Mouse (Mus musculus) lung, postnatal 0 days (tissue): ENCODE measurements around the gene Odf3l1. TPM values are rescaled to one million over a fixed set of nuclear protein-coding genes. Genes with fewer than 3 reads are reported as not detected.
"Not testable (repeated sequence)": the region's sequence is repeated elsewhere in the genome, so short reads cannot be mapped to it uniquely, and the experiment has no call there.

ENCODE experiments used
- ATAC-seq: fragments of 200-750 bp; cut with Nextera tagmentation; 2 replicates; pipeline ENCODE4 v1.8.0; 2017; ENCODE audit warnings: moderate library complexity
- DNase-seq: peaks from one replicate; pipeline ENCODE4 v3.0.0-alpha.2; 2016; ENCODE audit warnings: low spot score
- H3K27ac ChIP-seq: fragments of 300-500 bp; sonication (generic); 2 replicates; pipeline ENCODE4 v1.5.1; 2014; ENCODE audit warnings: antibody characterized with exemption, mild to moderate bottlenecking, low read length, mixed read lengths
- H3K27me3 ChIP-seq: fragments of 300-500 bp; sonication (generic); replicated peaks from 2 replicates; pipeline ENCODE4 v1.6.1; 2014; ENCODE audit warnings: low read length, mixed read lengths; ENCODE audit not compliant: insufficient read depth
- H3K36me3 ChIP-seq: fragments of 300-500 bp; sonication (generic); 2 replicates; pipeline ENCODE4 v1.6.1; 2014; ENCODE audit warnings: low read length, mixed read lengths; ENCODE audit not compliant: insufficient read depth
- H3K4me1 ChIP-seq: fragments of 300-500 bp; sonication (generic); 2 replicates; pipeline ENCODE4 v1.6.1; 2014; ENCODE audit warnings: antibody characterized with exemption, low read depth, low read length, mixed read lengths; ENCODE audit not compliant: insufficient read depth
- H3K4me2 ChIP-seq: fragments of 300-500 bp; sonication (generic); replicated peaks from 2 replicates; pipeline ENCODE4 v1.6.1; 2014; ENCODE audit warnings: low read depth, mild to moderate bottlenecking, low read length, moderate library complexity, mixed read lengths
- H3K4me3 ChIP-seq: fragments of 300-500 bp; sonication (generic); 2 replicates; pipeline ENCODE4 v1.5.1; 2014; ENCODE audit warnings: low read depth, low read length
- H3K9ac ChIP-seq: fragments of 300-500 bp; sonication (generic); replicated peaks from 2 replicates; pipeline ENCODE4 v1.6.1; 2014; ENCODE audit warnings: low read depth, mild to moderate bottlenecking
- H3K9me3 ChIP-seq: fragments of 300-500 bp; sonication (generic); 2 replicates; pipeline ENCODE4 v1.6.1; 2016; ENCODE audit warnings: low read length, mixed read lengths
- CTCF ChIP-seq: IDR thresholded peaks from 2 replicates; pipeline ENCODE4 v1.5.1; 2016; ENCODE audit warnings: antibody characterized with exemption, mild to moderate bottlenecking
- EP300 ChIP-seq: IDR thresholded peaks from 2 replicates; pipeline ENCODE4 v1.6.1; 2016; ENCODE audit warnings: antibody characterized with exemption, mild to moderate bottlenecking, control low read depth
- WGBS: fragments of 180-500 bp; shearing (Covaris S2); extraction: QIAGEN DNeasy Blood & Tissue Kit; methylation state at CpG from one replicate; pipeline ENCODE4 v1.1.7; 2014; 5-methylcytosine and 5-hydroxymethylcytosine counted together
- polyA plus RNA-seq: library from polyadenylated mRNA; unstranded; fragments of >200 nt; fragmentation: Nextera tagmentation; extraction: Ambion mirVana; gene quantifications from 2 replicates; pipeline ENCODE4 v1.2.1, GENCODE M21; 2015

Gene Odf3l1
- 0.30 TPM in 1 of 2 replicates, not detected in the other for polyA plus RNA-seq

GRCm38 (mm10) chr9:56864216-56864729 is at the start of gene Odf3l1:
Gene Odf3l1, minus strand, starts transcription at chr9:56864679.
- Histone ChIP-seq H3K27me3 (no peaks in the 10 kb centered on the region), H3K36me3 (no peaks in the 10 kb centered on the region), H3K4me3 (peak within 1 kb of the TSS; percentile 26), H3K4me1 (peaks cover 21% of the 10 kb centered on the region), H3K9ac (peak within 1 kb of the TSS; percentile 10; the same call in 1 of the 2 replicates), H3K4me2 (peak within 1 kb of the TSS; percentile 50), H3K27ac (no peak within 1 kb of the TSS), H3K9me3 (no peaks in the 10 kb centered on the region)
- 1% methylated on average over 3 of the region's 3 CpGs for WGBS
- ATAC-seq = no peak
- peak; percentile 40 for DNase-seq
- TF ChIP-seq CTCF = no peak
- no peak for TF ChIP-seq EP300

GRCm38 (mm10) chr9:56913991-56914390 is 49.5 kb upstream of the Odf3l1 start:
- no peak overlapping the region for H3K27ac ChIP-seq
- WGBS = 73% methylated on average over 8 of the region's 9 CpGs
- DNase-seq = no peak

GRCm38 (mm10) chr9:56911017-56911416 is 46.5 kb upstream of the Odf3l1 start:
- ATAC-seq (no peak), DNase-seq (no peak)
- Histone ChIP-seq H3K4me2 (no peak overlapping the region), H3K27ac (no peak overlapping the region), H3K4me1 (no peaks in the 10 kb centered on the region), H3K4me3 (no peak overlapping the region), H3K27me3 (no peaks in the 10 kb centered on the region), H3K36me3 (no peaks in the 10 kb centered on the region), H3K9ac (no peak overlapping the region), H3K9me3 (no peaks in the 10 kb centered on the region)
- TF ChIP-seq CTCF (no peak), EP300 (no peak)
- 21% methylated on average over 1 of the region's 1 CpGs for WGBS

More at GRCm38 (mm10) chr9:56913991-56914390, 49.5 kb upstream of the Odf3l1 start:
- H3K36me3 ChIP-seq = peaks cover 12% of the 10 kb centered on the region; the same call in 1 of the 2 replicates
- no peaks in the 10 kb centered on the region for H3K27me3 ChIP-seq
- TF ChIP-seq EP300 (no peak), CTCF (no peak)
- ATAC-seq = 0 out of 2 replicates have a peak, but pooled peaks have one; percentile 32
- no peaks in the 10 kb centered on the region for H3K4me1 ChIP-seq
- no peak overlapping the region for H3K4me2 ChIP-seq
- H3K9ac ChIP-seq = no peak overlapping the region
- no peaks in the 10 kb centered on the region for H3K9me3 ChIP-seq
- H3K4me3 ChIP-seq = no peak overlapping the region

GRCm38 (mm10) chr9:56909991-56910390 is 45.5 kb upstream of the Odf3l1 start:
- 32% methylated on average over 4 of the region's 4 CpGs for WGBS
- H3K36me3 ChIP-seq, H3K27me3 ChIP-seq, H3K9me3 ChIP-seq, H3K9ac ChIP-seq, H3K4me1 ChIP-seq, ATAC-seq, H3K27ac ChIP-seq, H3K4me2 ChIP-seq, DNase-seq, H3K4me3 ChIP-seq: not testable (repeated sequence)

- H3K9me3 ChIP-seq = no peaks in the 10 kb centered on the region
- TF ChIP-seq EP300 = no peak
- TF ChIP-seq CTCF = no peak
- no peak overlapping the region for H3K4me3 ChIP-seq
- H3K36me3 ChIP-seq = no peaks in the 10 kb centered on the region
- WGBS = 71% methylated on average over 9 of the region's 9 CpGs
- H3K4me1 ChIP-seq = no peaks in the 10 kb centered on the region
- no peak overlapping the region for H3K9ac ChIP-seq
- H3K27me3 ChIP-seq = no peaks in the 10 kb centered on the region
- ATAC-seq (peak; percentile 62), DNase-seq (peak; percentile 48)
- no peak overlapping the region for H3K4me2 ChIP-seq
- H3K27ac ChIP-seq = no peak overlapping the region
Measured at GRCm38 (mm10) chr9:56907549-56907948, 43.1 kb upstream of the Odf3l1 start.

GRCm38 (mm10) chr9:56903662-56904061 is 39.2 kb upstream of the Odf3l1 start:
- Histone ChIP-seq H3K9ac (no peak overlapping the region), H3K27me3 (no peaks in the 10 kb centered on the region), H3K4me2 (no peak overlapping the region), H3K4me1 (no peaks in the 10 kb centered on the region), H3K36me3 (no peaks in the 10 kb centered on the region), H3K27ac (no peak overlapping the region), H3K4me3 (no peak overlapping the region), H3K9me3 (no peaks in the 10 kb centered on the region)
- 86% methylated on average over 3 of the region's 3 CpGs for WGBS
- no peak for ATAC-seq
- DNase-seq = no peak
- TF ChIP-seq EP300 = no peak

GRCm38 (mm10) chr9:56901187-56901586 is 36.7 kb upstream of the Odf3l1 start:
- H3K27me3 ChIP-seq = no peaks in the 10 kb centered on the region
- no peak overlapping the region for H3K4me3 ChIP-seq
- peak; percentile 57 for DNase-seq
- H3K4me2 ChIP-seq = no peak overlapping the region
- H3K9me3 ChIP-seq = no peaks in the 10 kb centered on the region
- TF ChIP-seq EP300 (no peak), CTCF (no peak)
- no peaks in the 10 kb centered on the region for H3K36me3 ChIP-seq
- 32% methylated on average over 8 of the region's 8 CpGs for WGBS
- ATAC-seq = peak; percentile 84
- H3K9ac ChIP-seq = no peak overlapping the region
- no peaks in the 10 kb centered on the region for H3K4me1 ChIP-seq
- H3K27ac ChIP-seq = 0 out of 2 replicates have a peak overlapping the region, but pooled peaks have one; percentile 32
